20 mouse cellular contexts compared by ENCODE assay signal in genomic region chr6:146480925-146481324, GRCm38 (mm10). TPM values are rescaled to one million over a fixed set of nuclear protein-coding genes. Genes with fewer than 3 reads are reported as not detected.
DNase-seq lines count a peak whose midpoint lies in the region; ATAC-seq and TF ChIP-seq lines count a peak whose summit lies in the region.
"Had no signal": no experiment of that assay in that cellular context is flagged by ENCODE, and none has a peak within 500 bp of the region (broad histone marks: within the 10 kb centered on the region; RNA-seq: fewer than 3 reads in every experiment).

No protein-coding gene starts in this region.

- no peak for TF ChIP-seq CTCF in layer of hippocampus, adult 2 months (conservative IDR thresholded peaks at IDR 0.05)

- intact Hi-C loops in heart, postnatal 36 days (cut with DNase I) = no loop called here

- peak overlapping the region; percentile 24; the same call in 1 of the 2 replicates for H3K27ac ChIP-seq in layer of hippocampus, adult 2 months
- H3K27ac ChIP-seq in midbrain, embryonic 16.5 days (ENCODE audit: low read length) = peak overlapping the region; percentile 29; the same call in 1 of the 2 replicates
- no peak overlapping the region for H3K27ac ChIP-seq in midbrain, embryonic 10.5 days (replicated peaks)
- H3K27ac ChIP-seq: embryonic facial prominence, embryonic 15.5 days; hindbrain, embryonic 15.5 days; kidney, postnatal 0 days; liver, embryonic 15.5 days had no signal

- DNase-seq in heart, adult 11 months = peak; percentile 96
- DNase-seq in heart, postnatal 36 days = no peak
- no peak for DNase-seq in layer of hippocampus, adult 2 months (ENCODE audit: low spot score in 2 of 2)
- DNase-seq in layer of hippocampus, postnatal 14 days (ENCODE audit: low spot score in 2 of 2) = no peak
- no peak for DNase-seq in midbrain, embryonic 10.5 days (ENCODE audit: low spot score)
- peak; percentile 23 for DNase-seq in lung, postnatal 36 days
- DNase-seq in cerebellum, postnatal 4 days (ENCODE audit: low spot score in 2 of 2) = no peak
- DNase-seq: adrenal gland, postnatal 36 days; cerebellum, adult 18-20 months; cerebellum, postnatal 25 days; kidney, adult 18-20 months; layer of hippocampus, postnatal 36 days; retina, postnatal 1 day had no signal

- no peaks in the 10 kb centered on the region for H3K36me3 ChIP-seq in midbrain, embryonic 16.5 days (ENCODE audit: control insufficient read depth, insufficient read depth, low read length)
- H3K36me3 ChIP-seq in midbrain, embryonic 10.5 days = no peaks in the 10 kb centered on the region
- H3K36me3 ChIP-seq: embryonic facial prominence, embryonic 15.5 days; hindbrain, embryonic 15.5 days; liver, embryonic 15.5 days had no signal

- no peak for ATAC-seq in midbrain, embryonic 16.5 days
- ATAC-seq: forebrain, embryonic 16.5 days had no signal

- no peak overlapping the region for H3K4me2 ChIP-seq in midbrain, embryonic 16.5 days (ENCODE audit: low read length)
- H3K4me2 ChIP-seq: embryonic facial prominence, embryonic 15.5 days; hindbrain, embryonic 15.5 days; liver, embryonic 15.5 days had no signal

- no peak overlapping the region for H3K9ac ChIP-seq in midbrain, embryonic 16.5 days (ENCODE audit: low read depth, low read length)
- H3K9ac ChIP-seq: embryonic facial prominence, embryonic 15.5 days; hindbrain, embryonic 15.5 days; liver, embryonic 15.5 days had no signal

- H3K4me3 ChIP-seq in layer of hippocampus, adult 2 months = no peak overlapping the region
- no peak overlapping the region for H3K4me3 ChIP-seq in midbrain, embryonic 16.5 days (ENCODE audit: low read depth, low read length)
- no peak overlapping the region for H3K4me3 ChIP-seq in midbrain, embryonic 10.5 days
- H3K4me3 ChIP-seq: embryonic facial prominence, embryonic 15.5 days; hindbrain, embryonic 15.5 days; liver, embryonic 15.5 days had no signal

- 75% methylated on average over 3 of the region's 3 CpGs for WGBS in midbrain, embryonic 16.5 days
- WGBS in midbrain, embryonic 10.5 days = 83% methylated on average over 3 of the region's 3 CpGs

- H3K4me1 ChIP-seq in midbrain, embryonic 16.5 days (ENCODE audit: control insufficient read depth, insufficient read depth, low read length) = no peaks in the 10 kb centered on the region
- peaks cover 20% of the 10 kb centered on the region for H3K4me1 ChIP-seq in midbrain, embryonic 10.5 days
- H3K4me1 ChIP-seq: hindbrain, embryonic 15.5 days; liver, embryonic 15.5 days had no signal

- H3K9me3 ChIP-seq in midbrain, embryonic 16.5 days (replicated peaks; ENCODE audit: control insufficient read depth, low read length, poor library complexity, severe bottlenecking) = no peaks in the 10 kb centered on the region
- no peaks in the 10 kb centered on the region for H3K9me3 ChIP-seq in midbrain, embryonic 10.5 days (replicated peaks)
- H3K9me3 ChIP-seq: embryonic facial prominence, embryonic 15.5 days; hindbrain, embryonic 15.5 days; liver, embryonic 15.5 days had no signal

- H3K27me3 ChIP-seq in midbrain, embryonic 16.5 days (ENCODE audit: control insufficient read depth, insufficient read depth, low read depth, low read length) = no peaks in the 10 kb centered on the region
- H3K27me3 ChIP-seq in midbrain, embryonic 10.5 days (ENCODE audit: low read depth, poor library complexity, severe bottlenecking) = no peaks in the 10 kb centered on the region
- H3K27me3 ChIP-seq: CH12.LX; embryonic facial prominence, embryonic 15.5 days; hindbrain, embryonic 15.5 days; liver, embryonic 15.5 days had no signal

RNA-seq across cellular contexts. Expression of gene Itpr2, which starts 21.1 kb away (rescaled TPM):
- total RNA-seq in heart, postnatal 36 days (2021) = 10 to 100 TPM; 23.3 to 31.0 TPM
- 10 to 100 TPM; 15.6 to 22.1 TPM for total RNA-seq in layer of hippocampus, adult 2 months (2021)
- 10 to 100 TPM; 32.3 to 35.0 TPM for total RNA-seq in layer of hippocampus, postnatal 14 days (2021)
- 6.9 and 9.0 TPM in 2 replicates for polyA plus RNA-seq in midbrain, embryonic 16.5 days (2015; fragmentation: Nextera tagmentation; extraction: Ambion mirVana)
- 4.4 and 5.2 TPM in 2 replicates for polyA plus RNA-seq in midbrain, embryonic 10.5 days (2016; fragmentation: Nextera tagmentation; extraction: Ambion mirVana)

Comparison
In these comparisons a context has a peak if more than half of its experiments do, and no peak if none do; other contexts are left out.
1. DNase-seq: peak in heart, adult 11 months (single experiment) and lung, postnatal 36 days (single experiment); none in heart, postnatal 36 days (0 of 2), layer of hippocampus, adult 2 months (0 of 2), layer of hippocampus, postnatal 14 days (0 of 2), midbrain, embryonic 10.5 days (single experiment) and cerebellum, postnatal 4 days (0 of 2).